Mouse (Mus musculus) myocyte (in vitro differentiated cells): ENCODE data around the gene Lrpprc.

Experiments
- CEBPB ChIP-seq: IDR thresholded peaks from 2 replicates; pipeline ENCODE4 v1.6.1; 2011; ENCODE audit warnings: mild to moderate bottlenecking, moderate library complexity; ENCODE audit not compliant: poor library complexity, insufficient read depth, severe bottlenecking
- E2F4 ChIP-seq: IDR thresholded peaks from one replicate; pipeline ENCODE4 v1.6.1; 2011; ENCODE audit warnings: mild to moderate bottlenecking, control low read depth, moderate library complexity; ENCODE audit not compliant: insufficient read depth
- MAX ChIP-seq: IDR thresholded peaks from one replicate; pipeline ENCODE4 v1.6.1; 2011; ENCODE audit warnings: low read depth, mild to moderate bottlenecking, control low read depth
- MYOD1 ChIP-seq, 3 experiments: IDR thresholded peaks; one replicate each; pipeline ENCODE4 v1.6.1; 2011; ENCODE audit warnings: control low read depth in 2 of 3, low read depth in 2 of 3, mild to moderate bottlenecking in 2 of 3, moderate library complexity in 1 of 3; ENCODE audit not compliant: insufficient read length in 2 of 3, control insufficient read depth in 1 of 3
- MYOG ChIP-seq, 3 experiments: IDR thresholded peaks; one replicate each; pipeline ENCODE4 v1.6.1; 2011; ENCODE audit warnings: control low read depth in 2 of 3, low read depth in 2 of 3, mild to moderate bottlenecking in 2 of 3; ENCODE audit not compliant: insufficient read length in 2 of 3, control insufficient read depth in 1 of 3, insufficient read depth in 1 of 3
- POLR2A ChIP-seq: IDR thresholded peaks from one replicate; pipeline ENCODE4 v1.6.1; 2011; ENCODE audit warnings: low read depth, mild to moderate bottlenecking, control low read depth, moderate library complexity; ENCODE audit not compliant: insufficient read length
- POLR2AphosphoS2 ChIP-seq: IDR thresholded peaks from one replicate; pipeline ENCODE4 v1.6.1; 2011; ENCODE audit warnings: low read depth, control low read depth; ENCODE audit not compliant: insufficient read length
- REST ChIP-seq: IDR thresholded peaks from one replicate; pipeline ENCODE4 v1.6.1; 2011; ENCODE audit warnings: mild to moderate bottlenecking, control low read depth, moderate library complexity; ENCODE audit not compliant: insufficient read depth, insufficient read length
- SRF ChIP-seq: IDR thresholded peaks from one replicate; pipeline ENCODE4 v1.6.1; 2011; ENCODE audit warnings: low read depth; ENCODE audit not compliant: control insufficient read depth, insufficient read length
- TCF12 ChIP-seq: IDR thresholded peaks from one replicate; pipeline ENCODE4 v1.6.1; 2011; ENCODE audit warnings: mild to moderate bottlenecking, control low read depth; ENCODE audit not compliant: poor library complexity, insufficient read depth, severe bottlenecking
- USF1 ChIP-seq: IDR thresholded peaks from one replicate; pipeline ENCODE4 v1.6.1; 2011; ENCODE audit warnings: low read depth, mild to moderate bottlenecking, control low read depth, moderate library complexity

DNA sequence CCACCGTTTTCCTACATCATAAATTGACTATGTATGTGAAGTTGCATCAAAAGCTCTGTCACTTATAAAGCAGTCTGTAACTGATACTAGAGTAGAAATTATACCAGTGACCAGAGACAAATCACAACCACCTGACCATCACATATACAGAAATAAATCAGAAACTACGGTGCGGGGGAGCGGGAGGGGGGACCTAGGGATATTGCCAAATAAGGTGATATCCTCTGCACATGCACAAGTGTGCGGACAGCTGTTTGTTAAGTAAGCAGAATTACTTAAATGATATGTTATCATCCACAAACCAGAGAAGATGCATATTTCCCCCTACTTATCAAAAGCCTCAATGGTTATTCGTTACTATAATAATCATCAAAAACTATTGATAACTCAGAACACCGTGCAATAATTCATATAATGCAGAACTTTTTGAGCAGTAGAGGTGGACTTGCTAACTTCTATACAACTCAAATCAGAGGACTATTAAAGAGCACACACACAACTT is 12.1 kb downstream of the Lrpprc start:
- TF ChIP-seq TCF12 (no peak), POLR2A (no peak), E2F4 (no peak), CEBPB (no peak), POLR2AphosphoS2 (no peak), USF1 (no peak), MAX (no peak), MYOG (IDR thresholded peaks at IDR 0.05; ENCODE audit: control insufficient read depth in 1 of 3, insufficient read depth in 1 of 3, insufficient read length in 2 of 3, low read depth in 2 of 3) (no peak), SRF (peak; percentile 93), MYOD1 (IDR thresholded peaks at IDR 0.05; ENCODE audit: control insufficient read depth in 1 of 3, insufficient read length in 2 of 3, low read depth in 2 of 3) (no peak), REST (no peak)
